Mouse (Mus musculus) embryonic facial prominence, embryonic 11.5 days (tissue): ENCODE results near the gene Sytl5. TPM values are rescaled to one million over a fixed set of nuclear protein-coding genes. Genes with fewer than 3 reads are reported as not detected.
A peak's percentile ranks its signal among the peaks of the same experiment; 100 is the strongest.

Experiments
- ATAC-seq: fragments of 200-750 bp; cut with Nextera tagmentation; replicated peaks from 2 replicates; pipeline ENCODE4 v1.8.0; 2017; ENCODE audit warnings: low read depth; ENCODE audit not compliant: insufficient number of reproducible peaks, low FRiP score, low TSS enrichment
- DNase-seq: peaks from one replicate; pipeline ENCODE4 v3.0.0-alpha.2; 2015; ENCODE audit warnings: low spot score
- H3K27ac ChIP-seq: fragments of 300-500 bp; sonication (generic); replicated peaks from 2 replicates; pipeline ENCODE4 v1.5.1; 2014; ENCODE audit warnings: mild to moderate bottlenecking, low read depth, low read length, control low read depth
- H3K27me3 ChIP-seq: fragments of 300-500 bp; sonication (generic); 2 replicates; pipeline ENCODE4 v1.6.1; 2014; ENCODE audit warnings: mild to moderate bottlenecking, low read length, moderate library complexity, mixed read lengths; ENCODE audit not compliant: control insufficient read depth, insufficient read depth
- H3K36me3 ChIP-seq: fragments of 300-500 bp; sonication (generic); replicated peaks from 2 replicates; pipeline ENCODE4 v1.6.1; 2014; ENCODE audit warnings: low read depth, mild to moderate bottlenecking, low read length, moderate library complexity, mixed read lengths; ENCODE audit not compliant: control insufficient read depth, insufficient read depth
- H3K4me1 ChIP-seq: fragments of 300-500 bp; sonication (generic); 2 replicates; pipeline ENCODE4 v1.6.1; 2014; ENCODE audit warnings: low read length, mixed read lengths; ENCODE audit not compliant: control insufficient read depth, insufficient read depth
- H3K4me2 ChIP-seq: fragments of 300-500 bp; sonication (generic); 2 replicates; pipeline ENCODE4 v1.6.1; 2014; ENCODE audit warnings: low read depth, mild to moderate bottlenecking, control low read depth, low read length, moderate library complexity
- H3K4me3 ChIP-seq: fragments of 300-500 bp; sonication (generic); 2 replicates; pipeline ENCODE4 v1.5.1; 2014; ENCODE audit warnings: low read depth, low read length, control low read depth
- H3K9ac ChIP-seq: fragments of 300-500 bp; sonication (generic); replicated peaks from 2 replicates; pipeline ENCODE4 v1.6.1; 2014; ENCODE audit warnings: mild to moderate bottlenecking, control low read depth, low read length
- H3K9me3 ChIP-seq: fragments of 300-500 bp; sonication (generic); replicated peaks from 2 replicates; pipeline ENCODE4 v1.6.1; 2016; ENCODE audit warnings: mild to moderate bottlenecking, low read length, inconsistent platforms, mixed read lengths; ENCODE audit not compliant: control insufficient read depth
- WGBS: fragments of 180-500 bp; shearing (Covaris S2); extraction: QIAGEN DNeasy Blood & Tissue Kit; methylation state at CpG from one replicate; pipeline ENCODE4 v1.1.7; 2014; 5-methylcytosine and 5-hydroxymethylcytosine counted together
- polyA plus RNA-seq: library from polyadenylated mRNA; unstranded; fragments of >200 nt; fragmentation: Nextera tagmentation; extraction: Ambion mirVana; gene quantifications from 2 replicates; pipeline ENCODE4 v1.2.1, GENCODE M21; 2014

Sytl5 gene
- polyA plus RNA-seq, 1 experiment from 2014 or later = 0.32 TPM

- ATAC-seq = no peak
- 77% methylated on average over 1 of the region's 1 CpGs for WGBS
- H3K9me3 ChIP-seq = no peaks in the 10 kb centered on the region
Measured at GRCm38 (mm10) chrX:10000718-10001117, 115.3 kb downstream of the Sytl5 start.

GRCm38 (mm10) chrX:10005946-10006345, 120.5 kb downstream of the Sytl5 start:
- no peak overlapping the region for H3K27ac ChIP-seq
- H3K27me3 ChIP-seq = no peaks in the 10 kb centered on the region
- H3K9me3 ChIP-seq = no peaks in the 10 kb centered on the region
- no peak overlapping the region for H3K4me3 ChIP-seq
- H3K4me1 ChIP-seq = no peaks in the 10 kb centered on the region
- no peak for ATAC-seq
- H3K9ac ChIP-seq = no peak overlapping the region
- H3K4me2 ChIP-seq = no peak overlapping the region
- no peaks in the 10 kb centered on the region for H3K36me3 ChIP-seq
- no peak for DNase-seq
- WGBS = 45% methylated on average over 1 of the region's 1 CpGs

More at GRCm38 (mm10) chrX:10000718-10001117, 115.3 kb downstream of the Sytl5 start:
- no peak for DNase-seq
- no peaks in the 10 kb centered on the region for H3K36me3 ChIP-seq
- H3K27ac ChIP-seq = no peak overlapping the region
- H3K4me2 ChIP-seq = no peak overlapping the region
- no peaks in the 10 kb centered on the region for H3K4me1 ChIP-seq
- no peak overlapping the region for H3K9ac ChIP-seq
- no peaks in the 10 kb centered on the region for H3K27me3 ChIP-seq
- no peak overlapping the region for H3K4me3 ChIP-seq

- Histone ChIP-seq H3K36me3 (no peaks in the 10 kb centered on the region), H3K4me3 (no peak overlapping the region), H3K9me3 (no peaks in the 10 kb centered on the region), H3K27me3 (no peaks in the 10 kb centered on the region), H3K4me2 (no peak overlapping the region), H3K27ac (no peak overlapping the region), H3K9ac (no peak overlapping the region), H3K4me1 (no peaks in the 10 kb centered on the region)
- ATAC-seq = no peak
- WGBS = 97% methylated on average over 1 of the region's 1 CpGs
- DNase-seq = no peak
Measured at GRCm38 (mm10) chrX:10007675-10008270, 122.4 kb downstream of the Sytl5 start.

DNA sequence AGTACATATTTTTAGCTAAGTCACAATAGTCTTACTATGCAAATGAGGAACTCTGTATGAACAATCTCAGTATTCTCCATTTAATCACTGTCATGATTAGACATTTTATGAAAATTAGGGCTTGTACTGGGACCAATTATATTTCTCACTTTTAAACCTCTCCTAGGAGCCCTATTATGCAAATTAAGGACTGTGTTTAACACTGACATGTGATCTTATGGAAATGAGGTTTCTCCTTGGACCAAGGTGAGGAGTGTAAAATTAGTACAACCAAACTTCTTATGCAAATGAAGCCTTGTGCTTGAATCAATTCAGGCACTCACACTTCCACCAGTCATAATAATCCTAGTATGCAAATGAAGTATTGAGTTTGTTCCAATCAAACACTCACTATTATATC, 124.8 kb downstream of the Sytl5 start:
- no peak for ATAC-seq
- no peak for DNase-seq
- H3K9me3 ChIP-seq = no peaks in the 10 kb centered on the region
- no peak overlapping the region for H3K9ac ChIP-seq
- H3K4me3 ChIP-seq = no peak overlapping the region
- H3K4me1 ChIP-seq = no peaks in the 10 kb centered on the region
- no peaks in the 10 kb centered on the region for H3K36me3 ChIP-seq
- H3K27me3 ChIP-seq = no peaks in the 10 kb centered on the region
- no peak overlapping the region for H3K4me2 ChIP-seq
- no peak overlapping the region for H3K27ac ChIP-seq

- Histone ChIP-seq H3K36me3 (no peaks in the 10 kb centered on the region), H3K27ac (no peak overlapping the region), H3K9me3 (no peaks in the 10 kb centered on the region), H3K4me2 (no peak overlapping the region), H3K4me1 (no peaks in the 10 kb centered on the region), H3K27me3 (no peaks in the 10 kb centered on the region), H3K9ac (no peak overlapping the region), H3K4me3 (no peak overlapping the region)
- no peak for ATAC-seq
- peak; percentile 17 for DNase-seq
Measured at GRCm38 (mm10) chrX:10034666-10035065, 149.2 kb downstream of the Sytl5 start.

Other genes with a start within 250 kb of the Sytl5 start
- 23.5 and 24.9 TPM in 2 replicates for gene Dynlt3, start 222.6 kb upstream of the Sytl5 start, polyA plus RNA-seq
- gene Hypm, start 38.7 kb upstream of the Sytl5 start, polyA plus RNA-seq = not detected in 2 replicates
- gene H2al3, start 35.9 kb upstream of the Sytl5 start, polyA plus RNA-seq = not detected in 2 replicates
- 6.8 and 7.8 TPM in 2 replicates for gene Srpx, start 232.1 kb downstream of the Sytl5 start, polyA plus RNA-seq